15 mouse cellular contexts compared by ENCODE assay signal in the genomic region with DNA sequence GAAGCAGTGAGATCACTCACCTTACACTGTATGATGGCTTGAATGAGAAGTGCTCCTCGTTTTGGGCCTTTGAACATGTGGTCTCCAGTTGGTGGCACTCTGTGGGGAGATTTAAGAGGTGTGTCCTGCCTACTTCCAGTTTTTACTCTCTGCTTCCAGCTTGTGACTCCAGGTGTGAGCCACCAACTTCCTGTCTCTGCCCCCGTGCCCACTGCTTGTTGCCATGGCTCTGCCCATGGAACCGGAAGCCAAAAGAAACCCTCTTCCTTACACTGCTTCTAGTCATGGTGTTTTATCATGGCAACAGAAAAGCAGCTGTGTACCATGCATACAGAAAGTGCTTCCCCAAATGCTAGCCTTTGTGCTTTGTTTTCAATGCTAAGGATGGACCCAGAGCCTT.
"Had no signal": no experiment of that assay in that cellular context is flagged by ENCODE, and none has a peak within 500 bp of the region (broad histone marks: within the 10 kb centered on the region; RNA-seq: fewer than 3 reads in every experiment).

No protein-coding gene starts in this region.

- DNase-seq: kidney, adult 11 months; kidney, adult 9 months; lung, adult 2 months; lung, postnatal 36 days; right cerebral cortex, postnatal 4 days had no signal

- H3K4me2 ChIP-seq: liver, embryonic 11.5 days; liver, embryonic 15.5 days; midbrain, embryonic 11.5 days; midbrain, embryonic 15.5 days; neural tube, embryonic 12.5 days had no signal

- H3K27me3 ChIP-seq: midbrain, embryonic 15.5 days; neural tube, embryonic 12.5 days had no signal

- H3K9me3 ChIP-seq: limb, embryonic 10.5 days; liver, embryonic 15.5 days; midbrain, embryonic 15.5 days; neural tube, embryonic 12.5 days had no signal

- H3K27ac ChIP-seq: kidney, postnatal 0 days; left cerebral cortex, adult 2 months; limb, embryonic 10.5 days; liver, embryonic 15.5 days; midbrain, embryonic 15.5 days; neural tube, embryonic 12.5 days had no signal

- H3K4me3 ChIP-seq: left cerebral cortex, adult 2 months; limb, embryonic 10.5 days; liver, embryonic 15.5 days; megakaryocyte, embryonic 14.5 days; midbrain, embryonic 15.5 days; neural tube, embryonic 12.5 days had no signal

- H3K36me3 ChIP-seq: limb, embryonic 10.5 days; liver, embryonic 15.5 days; midbrain, embryonic 15.5 days; neural tube, embryonic 12.5 days had no signal

- ATAC-seq: lung, postnatal 0 days; midbrain, embryonic 15.5 days had no signal

- H3K9ac ChIP-seq: liver, embryonic 15.5 days; midbrain, embryonic 15.5 days; neural tube, embryonic 12.5 days had no signal

- H3K4me1 ChIP-seq: liver, embryonic 15.5 days had no signal
